Mouse (Mus musculus) embryo, embryonic 10.5 days (tissue): ENCODE measurements at regions not wholly inside any gene's neighbourhood (a gene's known extent, or its start where the extent isn't known, plus 50 kb on each side); places are given as distances from the start of the nearest gene placed in this dataset.

ENCODE experiments used
- DNase-seq: peaks from one replicate; pipeline ENCODE4 v3.0.0-alpha.2; 2015; ENCODE audit warnings: low spot score

- DNase-seq, result no peak
Measured at GRCm38 (mm10) chr2:103893159-103893740, 64.5 kb upstream of the Lmo2 start.

DNA sequence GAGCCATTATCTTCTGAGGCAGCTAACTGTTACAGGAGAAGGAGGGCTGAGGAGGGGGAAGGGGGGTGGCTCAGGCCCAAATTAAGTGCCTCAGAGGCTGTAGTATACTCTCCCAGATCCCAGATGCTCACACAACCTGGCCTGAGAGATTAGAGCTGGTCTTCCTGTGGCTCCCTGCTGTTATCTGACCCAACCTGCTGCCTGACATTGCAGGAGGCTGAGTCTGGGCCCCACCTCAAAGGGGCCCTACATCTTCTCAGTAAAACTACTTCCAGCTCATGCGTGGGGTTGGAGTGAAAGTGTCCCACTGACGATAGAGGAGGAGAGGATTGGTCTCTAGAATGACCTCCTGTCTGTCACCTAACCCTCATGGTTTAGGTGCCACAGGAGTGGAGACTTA is 64.0 kb upstream of the Lmo2 start:
- DNase-seq, result no peak

GRCm38 (mm10) chr2:103894981-103895676 is 62.7 kb upstream of the Lmo2 start:
- no peak for DNase-seq

GRCm38 (mm10) chr2:103896160-103896559 is 61.6 kb upstream of the Lmo2 start:
- DNase-seq, result no peak

DNA sequence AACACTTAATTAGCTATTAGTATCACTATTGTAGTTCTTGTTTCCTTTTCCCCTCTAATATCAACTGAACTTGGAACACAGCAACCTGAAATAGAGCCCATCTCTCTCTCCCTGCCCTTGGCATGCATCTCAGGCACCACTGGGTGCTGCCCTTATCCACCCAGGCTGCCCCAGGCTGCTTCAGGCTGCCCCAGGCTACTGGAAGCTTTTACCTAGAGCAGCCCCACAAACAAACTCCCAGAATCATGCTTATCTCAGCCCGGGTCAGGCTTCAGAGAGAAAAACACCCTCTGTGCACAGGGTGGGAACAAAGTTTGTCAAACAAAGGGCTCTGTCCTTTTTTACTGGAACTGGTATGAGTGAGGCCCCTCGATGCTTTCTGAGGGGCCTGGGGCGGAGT is 61.0 kb upstream of the Lmo2 start:
- DNase-seq, result no peak

DNA sequence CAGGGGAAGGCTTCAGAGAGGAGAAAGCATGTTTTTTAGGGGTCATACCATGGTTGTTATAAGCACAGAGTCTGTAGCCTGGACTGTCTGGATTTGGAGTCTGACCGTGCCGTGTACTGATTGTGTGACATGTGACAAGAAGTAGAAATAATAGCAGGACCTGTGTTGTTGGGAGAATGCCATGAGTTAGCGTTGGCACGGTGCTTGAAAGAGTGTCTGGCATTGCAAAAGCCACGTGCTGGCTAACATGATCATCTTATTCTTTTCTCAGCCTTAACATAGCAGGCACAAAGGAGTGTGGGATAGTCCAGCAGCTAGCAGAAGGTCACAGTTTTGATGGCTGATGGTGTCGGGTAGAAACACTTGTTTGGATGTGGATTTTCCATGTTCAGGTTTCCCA is 58.1 kb upstream of the Lmo2 start:
- no peak for DNase-seq

- no peak for DNase-seq
Measured at GRCm38 (mm10) chr2:103900384-103900783, 57.4 kb upstream of the Lmo2 start.

- no peak for DNase-seq
Measured at GRCm38 (mm10) chr2:103901457-103901856, 56.3 kb upstream of the Lmo2 start.

DNA sequence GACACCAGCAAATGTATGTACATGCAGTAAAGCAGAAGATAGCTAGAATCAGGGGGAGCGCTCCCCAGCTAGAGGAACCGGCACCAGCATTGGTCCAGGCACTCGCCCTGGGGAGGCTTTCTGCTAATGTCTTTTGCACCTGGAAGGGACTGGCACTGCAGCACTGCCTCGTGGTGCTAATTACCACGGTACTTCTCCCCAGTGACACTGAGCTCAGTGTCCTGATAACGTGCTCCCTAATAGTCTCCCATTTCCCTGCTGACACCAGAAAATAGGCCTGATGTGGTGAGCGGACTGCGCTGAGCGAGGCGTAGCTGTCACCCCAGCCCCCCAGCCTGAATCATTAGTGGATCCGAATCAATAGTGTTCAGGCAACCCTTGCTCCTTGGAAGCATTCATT is 55.0 kb upstream of the Lmo2 start:
- no peak for DNase-seq

- DNase-seq, result no peak
Measured at GRCm38 (mm10) chr2:103905681-103906080, 52.1 kb upstream of the Lmo2 start.

- no peak for DNase-seq
Measured at GRCm38 (mm10) chr2:103906581-103907184, 51.1 kb upstream of the Lmo2 start.
